Mouse (Mus musculus): ENCODE results near the gene Gm49321. TPM values are rescaled to one million over a fixed set of nuclear protein-coding genes. Genes with fewer than 3 reads are reported as not detected.

Gene Gm49321
- 9.3 and 10.9 TPM in 2 replicates for polyA plus RNA-seq (2015; fragmentation: Nextera tagmentation; extraction: Ambion mirVana)

DNA sequence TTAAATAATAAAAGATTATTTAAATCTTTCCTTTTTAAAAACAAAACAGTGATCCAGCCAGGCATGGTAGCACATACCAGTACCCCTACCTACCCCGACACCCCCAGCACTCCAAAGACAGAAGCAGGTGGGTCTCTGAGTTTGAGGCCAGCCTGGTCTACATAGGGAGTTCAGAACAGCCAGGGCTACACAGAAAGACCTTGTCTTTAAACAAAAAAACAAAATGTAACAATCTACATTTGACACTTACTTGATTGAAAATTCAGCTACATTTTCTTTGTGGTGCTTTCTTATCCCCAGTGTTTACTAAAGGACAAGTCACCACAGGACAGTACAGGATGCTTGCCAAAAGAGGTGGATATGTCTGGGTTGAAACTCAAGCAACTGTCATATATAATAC lies at the start of gene Gm49321:
Gene Gm49321, plus strand, starts transcription at position 301 of the 400 bp plus-strand sequence.
- no peak within 1 kb of the TSS for H3K4me3 ChIP-seq (ENCODE audit: low read length)
- no peak within 1 kb of the TSS for H3K27ac ChIP-seq (ENCODE audit: low read length)
- 91% methylated on average over 1 of the region's 1 CpGs for WGBS
- no peak for ATAC-seq (ENCODE audit: low read depth)
- no peak within 1 kb of the TSS for H3K4me2 ChIP-seq (ENCODE audit: low read depth, low read length)
- no peak within 1 kb of the TSS for H3K9ac ChIP-seq (ENCODE audit: low read length)
- no peaks in the 10 kb centered on the region for H3K9me3 ChIP-seq (ENCODE audit: control insufficient read depth, low read length)
- no peaks in the 10 kb centered on the region for H3K4me1 ChIP-seq (replicated peaks; ENCODE audit: control insufficient read depth, insufficient read depth, low read length)
- no peaks in the 10 kb centered on the region for H3K27me3 ChIP-seq (ENCODE audit: control insufficient read depth, insufficient read depth, low read depth, low read length)
- H3K36me3 ChIP-seq (ENCODE audit: control insufficient read depth, insufficient read depth, low read length), result peaks cover 43% of the 10 kb centered on the region

DNA sequence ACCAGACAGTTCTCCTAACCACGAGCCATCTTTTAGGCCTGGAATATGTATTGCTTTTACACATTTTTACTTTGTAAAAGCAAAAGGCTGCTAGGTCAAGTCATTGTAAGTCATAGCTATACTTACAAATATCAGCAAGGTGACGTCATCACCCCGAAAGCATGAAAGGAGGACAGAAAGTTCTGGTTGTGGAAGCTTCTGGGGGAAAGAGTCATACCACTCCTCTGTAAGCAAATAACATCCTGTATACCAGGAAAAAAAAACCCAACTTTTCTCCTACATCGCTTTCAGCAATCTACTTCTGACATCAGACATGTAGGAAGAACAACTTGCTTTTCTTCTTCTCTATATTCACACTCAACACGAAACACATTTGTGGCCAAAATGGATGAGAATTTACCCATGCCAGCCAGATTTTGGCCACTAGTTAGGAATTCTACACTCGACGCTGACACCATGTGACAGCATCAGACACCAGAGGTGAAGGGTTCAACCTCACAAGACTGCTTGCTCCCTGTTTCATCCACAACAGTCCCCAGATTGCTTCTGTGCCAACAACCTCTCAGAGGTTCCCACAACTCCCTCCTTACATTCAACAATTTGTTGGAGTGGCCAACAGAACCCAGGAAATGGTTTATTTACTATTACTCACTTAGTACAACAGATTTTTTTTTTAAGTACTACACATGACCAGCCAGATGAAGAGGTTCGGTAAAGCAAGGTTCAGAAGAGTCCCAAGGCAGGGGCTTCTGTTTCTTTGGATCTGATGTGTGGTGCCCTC lies 49.3 kb upstream of the Gm49321 start:
- Histone ChIP-seq H3K4me1 (replicated peaks; ENCODE audit: control insufficient read depth, insufficient read depth, low read length) (peaks cover 8% of the 10 kb centered on the region; the same call in 1 of the 2 replicates), H3K4me3 (ENCODE audit: low read length) (no peak overlapping the region), H3K9me3 (ENCODE audit: control insufficient read depth, low read length) (no peaks in the 10 kb centered on the region), H3K9ac (ENCODE audit: low read length) (no peak overlapping the region), H3K4me2 (ENCODE audit: low read depth, low read length) (no peak overlapping the region), H3K36me3 (ENCODE audit: control insufficient read depth, insufficient read depth, low read length) (no peaks in the 10 kb centered on the region), H3K27me3 (ENCODE audit: control insufficient read depth, insufficient read depth, low read depth, low read length) (no peaks in the 10 kb centered on the region), H3K27ac (ENCODE audit: low read length) (no peak overlapping the region)
- no peak for ATAC-seq (ENCODE audit: low read depth)
- 80% methylated on average over 8 of the region's 8 CpGs for WGBS

DNA sequence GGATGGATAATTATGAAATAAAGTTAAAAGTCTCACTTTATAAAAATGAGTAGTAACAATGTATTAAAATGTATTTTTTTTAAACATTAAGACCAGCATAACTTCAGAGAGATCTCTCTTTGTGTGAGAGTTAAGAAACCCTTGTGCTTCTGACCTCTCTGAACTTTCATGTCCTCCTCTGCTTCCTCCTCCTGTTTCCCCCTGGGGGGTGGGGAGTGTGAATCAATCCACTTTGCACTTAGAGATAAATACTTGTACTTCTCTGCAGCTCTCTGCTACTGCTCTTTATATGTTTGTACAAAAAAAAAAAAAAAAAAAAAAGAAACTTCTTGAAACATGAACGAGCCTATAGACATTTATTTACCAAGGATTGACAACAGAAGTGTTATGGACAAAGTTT lies 47.9 kb upstream of the Gm49321 start:
- H3K9ac ChIP-seq (ENCODE audit: low read length), result no peak overlapping the region
- H3K36me3 ChIP-seq (ENCODE audit: control insufficient read depth, insufficient read depth, low read length), result no peaks in the 10 kb centered on the region
- H3K9me3 ChIP-seq (ENCODE audit: control insufficient read depth, low read length), result no peaks in the 10 kb centered on the region
- no peak overlapping the region for H3K27ac ChIP-seq (ENCODE audit: low read length)
- no peak for ATAC-seq (ENCODE audit: low read depth)
- peaks cover 6% of the 10 kb centered on the region; the same call in 1 of the 2 replicates for H3K4me1 ChIP-seq (replicated peaks; ENCODE audit: control insufficient read depth, insufficient read depth, low read length)
- no peak overlapping the region for H3K4me2 ChIP-seq (ENCODE audit: low read depth, low read length)
- 11% methylated on average over 1 of the region's 1 CpGs for WGBS
- no peaks in the 10 kb centered on the region for H3K27me3 ChIP-seq (ENCODE audit: control insufficient read depth, insufficient read depth, low read depth, low read length)
- no peak overlapping the region for H3K4me3 ChIP-seq (ENCODE audit: low read length)

DNA sequence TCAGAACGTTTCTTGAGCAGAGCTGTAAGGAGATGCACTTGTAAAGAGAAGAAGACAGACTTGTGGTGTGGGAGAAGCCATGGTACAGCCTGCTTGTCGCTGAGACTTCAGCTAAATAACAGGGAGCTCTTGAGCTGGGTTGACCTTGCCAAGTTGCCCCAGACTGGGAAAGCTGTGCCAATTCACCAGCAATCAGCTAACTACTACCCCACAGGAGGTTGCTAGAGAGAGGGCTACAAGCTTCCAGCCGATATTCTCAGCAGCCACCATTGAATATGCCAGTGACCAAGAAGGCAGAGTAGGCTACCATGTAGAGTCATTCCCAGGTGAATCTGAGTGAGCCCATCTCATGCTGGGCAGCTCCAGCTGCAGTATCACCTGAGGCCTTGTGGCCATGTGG lies 47.4 kb upstream of the Gm49321 start:
- H3K9me3 ChIP-seq (ENCODE audit: control insufficient read depth, low read length), result no peaks in the 10 kb centered on the region
- H3K4me1 ChIP-seq (replicated peaks; ENCODE audit: control insufficient read depth, insufficient read depth, low read length), result peaks cover 4% of the 10 kb centered on the region; the same call in 1 of the 2 replicates
- WGBS, result 48% methylated on average over 3 of the region's 3 CpGs
- no peak overlapping the region for H3K27ac ChIP-seq (ENCODE audit: low read length)
- no peaks in the 10 kb centered on the region for H3K36me3 ChIP-seq (ENCODE audit: control insufficient read depth, insufficient read depth, low read length)
- no peaks in the 10 kb centered on the region for H3K27me3 ChIP-seq (ENCODE audit: control insufficient read depth, insufficient read depth, low read depth, low read length)
- ATAC-seq (ENCODE audit: low read depth), result no peak
- no peak overlapping the region for H3K4me2 ChIP-seq (ENCODE audit: low read depth, low read length)
- no peak overlapping the region for H3K4me3 ChIP-seq (ENCODE audit: low read length)
- H3K9ac ChIP-seq (ENCODE audit: low read length), result no peak overlapping the region

DNA sequence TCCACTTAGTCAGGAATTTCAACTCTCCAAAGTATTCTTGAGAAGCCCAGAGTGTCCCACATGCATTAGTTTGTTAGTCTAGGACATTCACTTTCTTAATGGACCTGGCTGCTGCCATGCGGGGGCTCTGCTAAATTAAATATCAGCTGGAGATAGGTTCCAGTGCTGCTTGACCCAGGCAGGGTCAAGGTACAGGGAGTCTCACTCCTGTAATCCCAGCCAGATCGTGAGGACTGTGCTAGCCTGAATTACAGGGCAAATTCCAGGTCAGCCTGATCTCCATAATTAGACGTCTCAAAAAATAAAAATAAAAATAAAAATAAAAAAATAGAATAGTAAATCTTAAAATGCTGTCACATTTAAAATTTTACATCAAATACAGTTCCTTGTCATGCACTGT lies 44.8 kb upstream of the Gm49321 start:
- H3K27ac ChIP-seq (ENCODE audit: low read length), result no peak overlapping the region
- no peak overlapping the region for H3K4me3 ChIP-seq (ENCODE audit: low read length)
- peaks cover 4% of the 10 kb centered on the region; the same call in 1 of the 2 replicates for H3K4me1 ChIP-seq (replicated peaks; ENCODE audit: control insufficient read depth, insufficient read depth, low read length)
- no peaks in the 10 kb centered on the region for H3K27me3 ChIP-seq (ENCODE audit: control insufficient read depth, insufficient read depth, low read depth, low read length)
- ATAC-seq (ENCODE audit: low read depth), result no peak
- no peaks in the 10 kb centered on the region for H3K9me3 ChIP-seq (ENCODE audit: control insufficient read depth, low read length)
- no peak overlapping the region for H3K4me2 ChIP-seq (ENCODE audit: low read depth, low read length)
- H3K9ac ChIP-seq (ENCODE audit: low read length), result no peak overlapping the region
- no peaks in the 10 kb centered on the region for H3K36me3 ChIP-seq (ENCODE audit: control insufficient read depth, insufficient read depth, low read length)
- 49% methylated on average over 3 of the region's 3 CpGs for WGBS

DNA sequence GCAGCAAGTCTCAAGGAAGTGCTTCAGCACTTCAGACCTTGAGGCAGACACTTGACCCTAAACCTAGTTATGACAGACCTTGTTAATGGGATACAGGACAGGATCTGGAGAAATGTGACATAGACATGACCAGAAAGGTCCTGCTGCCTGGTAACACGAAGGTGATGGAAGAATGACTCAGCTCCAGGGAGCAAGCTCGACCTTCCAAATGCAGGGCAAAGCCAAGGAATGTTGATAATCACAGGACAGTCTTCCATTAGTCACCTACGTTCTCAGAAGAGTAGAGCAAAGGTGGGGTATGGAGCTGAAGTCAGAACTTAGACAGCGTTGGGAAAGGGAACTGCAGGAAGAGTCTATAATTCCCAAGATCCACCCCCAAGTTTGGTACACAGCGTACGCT lies 42.6 kb upstream of the Gm49321 start:
- H3K9ac ChIP-seq (ENCODE audit: low read length), result no peak overlapping the region

DNA sequence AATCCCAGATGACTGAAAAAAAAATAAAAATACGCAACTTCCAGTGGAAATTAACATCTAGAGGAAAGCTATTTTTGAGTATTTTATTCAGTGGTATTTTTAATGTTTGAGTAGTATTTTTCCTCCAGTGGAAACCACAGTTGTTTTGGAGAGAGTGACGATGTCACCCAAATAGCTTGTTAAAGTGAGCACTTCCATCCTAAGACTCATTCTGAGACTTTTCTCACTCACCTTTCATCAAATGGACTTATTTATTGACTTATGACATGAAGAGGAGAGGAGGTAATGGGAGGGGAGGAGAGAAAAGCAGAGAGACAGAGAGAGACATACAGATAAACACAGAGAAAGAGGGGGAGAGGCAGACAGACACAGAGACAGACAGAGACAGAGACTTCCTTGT lies 41.8 kb upstream of the Gm49321 start:
- Histone ChIP-seq H3K4me2 (ENCODE audit: low read depth, low read length) (no peak overlapping the region), H3K4me1 (replicated peaks; ENCODE audit: control insufficient read depth, insufficient read depth, low read length) (no peaks in the 10 kb centered on the region), H3K27me3 (ENCODE audit: control insufficient read depth, insufficient read depth, low read depth, low read length) (no peaks in the 10 kb centered on the region), H3K36me3 (ENCODE audit: control insufficient read depth, insufficient read depth, low read length) (no peaks in the 10 kb centered on the region), H3K4me3 (ENCODE audit: low read length) (no peak overlapping the region), H3K9ac (ENCODE audit: low read length) (no peak overlapping the region), H3K9me3 (ENCODE audit: control insufficient read depth, low read length) (no peaks in the 10 kb centered on the region), H3K27ac (ENCODE audit: low read length) (no peak overlapping the region)
- ATAC-seq (ENCODE audit: low read depth), result no peak
- 86% methylated on average over 2 of the region's 2 CpGs for WGBS

More for the DNA sequence above, 42.6 kb upstream of the Gm49321 start:
- H3K27me3 ChIP-seq (ENCODE audit: control insufficient read depth, insufficient read depth, low read depth, low read length), result no peaks in the 10 kb centered on the region
- H3K27ac ChIP-seq (ENCODE audit: low read length), result no peak overlapping the region
- WGBS, result 66% methylated on average over 6 of the region's 6 CpGs
- no peaks in the 10 kb centered on the region for H3K4me1 ChIP-seq (replicated peaks; ENCODE audit: control insufficient read depth, insufficient read depth, low read length)
- H3K9me3 ChIP-seq (ENCODE audit: control insufficient read depth, low read length), result no peaks in the 10 kb centered on the region
- H3K36me3 ChIP-seq (ENCODE audit: control insufficient read depth, insufficient read depth, low read length), result no peaks in the 10 kb centered on the region
- no peak overlapping the region for H3K4me2 ChIP-seq (ENCODE audit: low read depth, low read length)
- H3K4me3 ChIP-seq (ENCODE audit: low read length), result no peak overlapping the region
- ATAC-seq (ENCODE audit: low read depth), result no peak

DNA sequence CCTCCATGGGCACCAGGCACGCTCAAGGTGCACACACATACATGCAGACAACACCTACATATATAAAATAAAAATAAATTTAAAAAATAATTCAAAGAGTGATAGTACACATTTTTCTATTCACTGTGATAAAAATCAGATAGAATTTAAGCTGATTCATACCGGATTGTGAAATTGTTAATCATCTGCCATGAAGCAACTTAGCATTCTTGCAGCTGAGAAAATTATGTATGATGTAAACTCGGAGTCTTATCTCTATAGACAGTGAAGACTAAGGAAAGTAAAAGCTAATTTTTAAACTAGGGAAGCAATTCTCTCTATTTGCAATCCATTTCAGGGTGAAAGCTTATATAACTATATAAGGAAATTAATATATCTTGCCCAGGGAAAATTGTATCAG lies 41.0 kb upstream of the Gm49321 start:
- Histone ChIP-seq H3K9me3 (ENCODE audit: control insufficient read depth, low read length) (no peaks in the 10 kb centered on the region), H3K4me1 (replicated peaks; ENCODE audit: control insufficient read depth, insufficient read depth, low read length) (no peaks in the 10 kb centered on the region), H3K36me3 (ENCODE audit: control insufficient read depth, insufficient read depth, low read length) (no peaks in the 10 kb centered on the region), H3K4me2 (ENCODE audit: low read depth, low read length) (no peak overlapping the region), H3K9ac (ENCODE audit: low read length) (no peak overlapping the region), H3K4me3 (ENCODE audit: low read length) (no peak overlapping the region), H3K27me3 (ENCODE audit: control insufficient read depth, insufficient read depth, low read depth, low read length) (no peaks in the 10 kb centered on the region), H3K27ac (ENCODE audit: low read length) (no peak overlapping the region)
- ATAC-seq (ENCODE audit: low read depth), result no peak
- WGBS, result 63% methylated on average over 3 of the region's 3 CpGs

DNA sequence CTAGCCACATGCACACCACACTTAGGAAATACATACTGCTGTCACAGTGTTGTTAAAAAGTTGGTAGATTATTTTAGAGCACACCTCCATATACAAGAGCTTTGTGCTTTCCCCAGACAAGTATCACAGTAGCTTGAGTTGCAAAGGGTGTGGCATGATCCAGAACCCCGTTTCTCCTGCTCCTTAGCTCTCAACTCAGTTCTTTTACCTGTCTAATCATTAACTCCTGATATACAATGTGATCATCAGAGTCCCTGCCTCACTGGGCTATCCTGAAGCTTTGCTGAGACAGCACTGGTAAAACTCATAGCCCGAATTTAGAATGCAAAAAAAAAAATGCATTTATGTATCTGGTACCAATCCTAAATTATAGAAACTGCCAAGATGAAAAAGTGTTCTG lies 39.2 kb upstream of the Gm49321 start:
- no peak overlapping the region for H3K4me3 ChIP-seq (ENCODE audit: low read length)
- WGBS, result 63% methylated on average over 2 of the region's 2 CpGs
- no peak for ATAC-seq (ENCODE audit: low read depth)
- no peak overlapping the region for H3K4me2 ChIP-seq (ENCODE audit: low read depth, low read length)
- no peaks in the 10 kb centered on the region for H3K4me1 ChIP-seq (replicated peaks; ENCODE audit: control insufficient read depth, insufficient read depth, low read length)
- no peaks in the 10 kb centered on the region for H3K9me3 ChIP-seq (ENCODE audit: control insufficient read depth, low read length)
- no peaks in the 10 kb centered on the region for H3K36me3 ChIP-seq (ENCODE audit: control insufficient read depth, insufficient read depth, low read length)
- H3K27ac ChIP-seq (ENCODE audit: low read length), result no peak overlapping the region
- H3K27me3 ChIP-seq (ENCODE audit: control insufficient read depth, insufficient read depth, low read depth, low read length), result no peaks in the 10 kb centered on the region
- H3K9ac ChIP-seq (ENCODE audit: low read length), result no peak overlapping the region

Data from lung, embryonic 16.5 days (tissue).